Mouse (Mus musculus) monocyte, adult 2 months (primary cell): ENCODE results near the gene Uqcc2.
A peak's percentile ranks its signal among the peaks of the same experiment; 100 is the strongest.

Experiments
- DNase-seq, 2 experiments: peaks; one replicate each; pipeline ENCODE4 v3.0.0; 2022; ENCODE audit warnings: low spot score in 2 of 2, low read depth in 1 of 2

Uqcc2 gene

DNA sequence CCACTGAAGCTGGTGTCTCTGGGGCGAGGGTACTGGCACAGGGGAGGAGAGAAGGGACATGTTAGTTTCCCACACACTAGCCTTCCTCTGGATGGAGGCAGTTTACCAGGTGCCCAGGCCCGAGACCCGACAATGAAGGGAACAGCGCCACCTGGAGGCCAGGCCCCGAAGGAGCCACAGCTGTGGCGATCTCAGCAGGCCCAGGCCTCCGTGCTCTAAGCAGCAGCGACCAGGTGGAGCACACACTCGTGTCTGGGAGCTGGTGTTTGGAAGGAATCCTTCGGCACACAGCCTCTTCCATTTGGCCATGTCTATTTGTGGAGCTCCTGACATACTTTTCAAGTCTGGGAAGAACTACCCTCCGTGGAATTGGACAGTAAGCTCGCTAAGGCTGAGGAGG lies 8.5 kb downstream of the Uqcc2 start:
- peak in 1 of 2 experiments; percentile 52 for DNase-seq

DNA sequence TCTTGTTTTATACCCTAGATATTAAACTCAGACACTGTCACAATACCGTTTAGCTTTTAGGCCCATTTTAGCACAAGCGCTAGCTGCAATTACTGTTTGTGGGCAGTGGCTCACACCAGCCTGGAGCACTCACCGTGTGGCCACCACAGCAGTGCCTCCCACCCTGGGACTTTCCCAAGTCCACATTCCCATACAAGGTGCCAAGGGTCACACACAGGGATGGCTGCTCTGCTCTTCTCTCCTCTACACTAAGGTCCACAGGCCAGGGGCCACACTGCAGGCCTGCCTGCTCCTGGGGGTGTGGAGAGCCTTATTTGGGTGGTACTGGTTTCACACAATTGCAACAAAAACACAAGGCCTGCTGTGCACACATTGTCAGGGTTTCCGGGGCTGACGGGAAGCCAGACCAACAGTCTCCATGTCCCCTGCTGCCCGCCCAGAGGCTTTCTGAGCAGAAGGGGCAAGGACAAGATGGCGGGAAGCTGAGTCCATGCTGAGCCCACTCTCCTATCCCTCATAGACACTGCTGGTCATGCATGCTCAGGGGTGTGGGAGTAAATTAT lies 9.8 kb downstream of the Uqcc2 start:
- DNase-seq = no peak

- DNase-seq = no peak
These were observed 10.6 kb downstream of the Uqcc2 start for GRCm38 (mm10) chr17:27123103-27123502.

- no peak for DNase-seq
These were observed 11.0 kb downstream of the Uqcc2 start for GRCm38 (mm10) chr17:27122701-27123100.

GRCm38 (mm10) chr17:27121781-27122180 lies 11.9 kb downstream of the Uqcc2 start:
- DNase-seq = no peak

GRCm38 (mm10) chr17:27121266-27121665 lies 12.4 kb downstream of the Uqcc2 start:
- no peak for DNase-seq

DNA sequence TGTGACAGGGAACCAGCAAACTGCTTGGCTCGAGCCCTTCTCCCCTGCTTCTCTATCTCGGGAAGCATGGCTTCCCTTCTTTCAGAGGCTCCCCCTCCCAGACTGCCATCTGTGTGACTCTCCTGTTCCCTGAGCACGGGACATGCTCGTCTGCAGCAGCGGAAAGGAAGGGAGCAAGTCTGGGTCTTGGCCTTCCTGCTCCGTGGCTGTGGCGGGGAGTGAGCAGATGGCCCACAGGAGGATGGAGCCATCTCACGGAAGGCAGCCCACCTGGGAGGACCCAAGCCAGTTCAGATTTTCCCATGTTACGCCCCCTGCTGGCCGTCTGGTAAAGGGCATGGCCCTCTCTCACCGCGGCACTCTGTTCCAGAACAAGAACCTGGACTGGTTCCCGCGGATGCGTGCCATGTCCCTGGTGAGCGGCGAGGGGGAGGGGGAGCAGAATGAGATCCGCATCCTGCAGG lies 13.1 kb downstream of the Uqcc2 start:
- no peak for DNase-seq

GRCm38 (mm10) chr17:27119954-27120353 lies 13.8 kb downstream of the Uqcc2 start:
- no peak for DNase-seq

DNA sequence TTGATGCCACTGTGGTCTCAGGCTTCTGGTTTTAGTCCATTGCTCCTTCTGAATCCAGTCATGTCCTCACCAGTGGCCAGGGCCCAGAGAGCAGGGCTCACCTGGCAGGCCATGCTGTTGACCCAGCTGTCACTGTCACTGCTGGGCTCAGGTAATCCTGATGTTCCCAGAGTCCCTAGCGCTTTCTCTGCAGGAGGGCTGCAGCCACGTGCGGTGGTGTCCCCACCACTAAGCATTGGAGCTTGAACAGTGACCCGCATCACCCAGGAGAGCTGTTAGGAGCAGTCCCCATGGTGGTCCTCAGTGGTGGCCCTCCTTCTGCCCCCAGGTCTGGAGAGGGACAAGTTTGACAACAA lies 14.2 kb downstream of the Uqcc2 start:
- no peak for DNase-seq

DNA sequence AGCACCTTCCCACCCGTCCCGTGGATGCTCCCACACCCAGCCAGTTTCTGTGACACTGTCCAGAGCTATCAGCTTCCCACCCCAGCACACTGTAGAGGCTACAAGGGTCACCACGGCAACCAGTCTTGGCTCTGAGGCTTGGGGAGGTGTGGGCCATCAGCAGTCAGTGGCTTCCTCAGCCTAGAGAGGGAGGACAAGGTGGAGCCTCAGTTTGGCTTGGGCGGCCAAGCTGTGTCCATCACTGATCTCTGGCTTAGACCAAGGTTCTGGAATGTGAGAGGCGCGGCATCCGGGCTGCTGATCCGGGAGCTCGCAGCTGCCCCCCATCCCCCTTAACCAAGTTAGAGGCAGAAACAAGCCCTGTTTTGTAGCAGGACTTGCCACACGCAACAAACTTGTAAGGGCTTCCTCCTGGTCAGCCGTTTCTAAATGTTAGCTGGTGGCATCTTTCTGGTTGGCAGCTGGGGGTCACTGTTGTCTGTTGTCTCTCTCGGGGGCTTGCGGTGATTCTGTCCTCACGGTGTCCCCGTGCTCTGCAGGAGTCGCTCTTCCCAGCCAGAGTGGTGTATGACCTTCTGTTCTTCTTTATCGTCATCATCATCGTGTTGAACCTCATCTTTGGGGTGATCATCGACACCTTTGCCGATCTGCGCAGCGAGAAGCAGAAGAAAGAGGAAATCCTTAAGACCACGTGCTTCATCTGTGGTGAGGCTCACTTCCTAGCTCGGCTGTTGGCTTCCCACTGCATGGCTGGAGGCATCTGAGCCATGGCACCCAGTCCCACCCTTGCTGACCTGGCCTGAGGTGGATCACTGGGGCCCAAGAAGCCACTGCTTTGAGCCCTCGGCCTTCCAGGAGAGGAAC lies 14.8 kb downstream of the Uqcc2 start:
- no peak for DNase-seq

GRCm38 (mm10) chr17:27110072-27110471 lies 23.6 kb downstream of the Uqcc2 start:
- no peak for DNase-seq

DNA sequence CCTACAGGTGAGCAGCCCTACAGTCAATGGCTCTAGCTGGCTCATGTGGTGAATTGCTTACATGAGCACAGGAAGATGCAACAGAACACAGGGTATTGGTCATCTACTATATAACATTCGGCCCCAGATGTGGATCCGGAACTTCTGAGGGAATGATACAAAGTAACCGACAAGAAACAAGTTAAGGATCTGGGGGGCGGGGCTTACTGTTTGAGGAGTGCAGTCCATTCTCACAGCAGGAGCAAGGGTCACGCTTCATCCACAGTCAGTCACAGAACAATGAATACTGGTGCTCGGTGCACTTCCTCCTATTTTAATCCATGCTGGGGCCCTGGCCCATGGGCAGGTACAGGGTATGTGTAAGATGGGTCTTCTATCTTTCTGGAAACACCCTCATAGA lies 25.8 kb downstream of the Uqcc2 start:
- DNase-seq = no peak

GRCm38 (mm10) chr17:27106745-27107144 lies 27.0 kb downstream of the Uqcc2 start:
- no peak for DNase-seq

DNA sequence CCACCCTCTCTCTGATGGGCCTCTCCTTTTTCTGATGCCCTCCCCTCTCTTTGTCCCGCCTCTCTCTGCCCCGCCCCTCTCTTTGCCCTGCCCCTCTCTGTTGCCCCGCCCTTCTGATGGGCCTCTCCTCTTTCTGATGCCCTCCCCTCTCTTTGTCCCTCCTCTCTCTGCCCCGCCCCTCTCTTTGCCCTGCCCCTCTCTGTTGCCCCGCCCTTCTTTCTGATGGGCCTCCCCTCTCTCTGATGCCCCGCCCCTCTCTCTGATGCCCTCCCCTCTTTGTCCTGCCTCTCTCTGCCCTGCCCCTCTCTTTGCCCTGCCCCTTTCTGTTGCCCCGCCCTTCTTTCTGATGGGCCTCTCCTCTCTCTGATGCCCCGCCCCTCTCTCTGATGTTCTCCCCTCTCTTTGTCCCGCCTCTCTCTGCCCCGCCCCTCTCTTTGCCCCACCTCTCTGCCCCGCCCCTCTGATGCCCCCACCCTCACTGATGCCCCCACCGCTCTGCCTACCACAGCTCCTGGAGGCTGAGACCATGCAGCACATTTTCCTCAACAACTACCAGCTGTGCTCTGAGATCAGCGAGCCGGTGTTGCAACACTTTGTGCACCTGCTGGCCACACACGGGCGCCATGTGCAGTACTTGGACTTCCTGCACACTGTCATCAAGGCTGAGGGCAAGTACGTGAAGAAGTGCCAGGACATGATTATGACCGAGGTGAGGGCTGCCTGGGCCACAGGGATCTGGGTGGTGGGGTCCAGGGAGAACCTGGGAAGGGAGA lies 27.8 kb downstream of the Uqcc2 start:
- no peak for DNase-seq

- DNase-seq = no peak
These were observed 32.0 kb downstream of the Uqcc2 start for GRCm38 (mm10) chr17:27101675-27102074.

- no peak for DNase-seq
These were observed 38.0 kb downstream of the Uqcc2 start for GRCm38 (mm10) chr17:27095690-27096089.

DNA sequence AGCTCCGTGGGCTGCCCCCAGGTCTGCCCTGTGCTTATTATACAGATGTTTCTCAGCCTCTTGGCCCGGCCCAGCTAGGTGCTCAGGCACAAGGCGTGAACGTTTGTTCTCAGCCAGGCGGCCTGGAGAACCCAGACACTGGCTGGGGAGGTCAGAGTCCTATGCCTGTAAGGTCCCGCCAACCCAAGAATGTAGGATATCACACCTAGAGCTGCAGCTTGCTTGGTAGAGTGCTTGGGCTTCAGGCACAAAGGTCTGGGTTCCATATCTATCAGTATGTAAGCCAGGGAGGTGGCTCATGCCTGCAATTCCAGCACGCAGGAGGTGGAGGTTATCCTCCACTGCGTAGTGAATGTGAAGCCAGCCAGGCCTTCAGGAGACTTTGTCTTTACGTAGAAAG lies 43.6 kb downstream of the Uqcc2 start:
- no peak for DNase-seq

DNA sequence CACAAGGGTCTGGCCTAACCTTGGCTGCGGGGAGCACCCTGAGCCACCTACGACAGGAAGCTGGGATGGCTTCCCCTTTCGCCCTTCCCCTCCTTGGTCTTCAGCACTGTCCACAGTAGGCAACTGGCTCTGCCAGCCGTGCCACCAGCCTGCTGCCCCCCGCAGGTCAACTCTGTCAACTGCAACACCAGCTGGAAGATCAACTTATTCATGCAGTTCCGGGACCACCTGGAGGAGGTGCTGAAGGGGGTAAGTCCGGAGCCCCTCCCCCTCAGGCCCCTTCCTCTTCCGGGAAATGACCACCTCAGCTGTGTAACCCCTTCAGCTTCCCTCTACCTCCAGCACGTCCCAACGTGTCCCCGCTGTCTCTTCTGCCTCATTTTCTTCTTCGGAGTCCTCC lies 46.3 kb downstream of the Uqcc2 start:
- no peak for DNase-seq

DNA sequence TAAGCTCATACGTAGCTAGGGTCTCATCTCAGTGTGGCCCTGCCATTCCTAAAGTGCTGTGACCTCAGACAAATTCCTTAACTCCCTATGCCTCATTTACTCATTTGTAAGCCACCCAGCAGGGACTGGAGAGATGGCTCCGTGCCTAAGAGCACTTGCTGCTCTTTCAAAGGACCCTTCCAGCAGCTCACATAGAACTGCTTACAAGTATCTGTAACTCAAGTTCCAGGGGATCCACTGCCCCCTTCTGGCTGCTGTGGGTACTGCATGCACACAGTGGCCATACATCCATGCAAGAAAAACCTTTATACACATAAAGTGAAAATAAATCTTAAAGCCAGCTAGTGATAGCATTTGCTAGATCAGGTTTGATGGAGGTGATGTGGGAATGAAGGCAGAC lies 48.0 kb downstream of the Uqcc2 start:
- peak; percentile 30 to 60 for DNase-seq

DNA sequence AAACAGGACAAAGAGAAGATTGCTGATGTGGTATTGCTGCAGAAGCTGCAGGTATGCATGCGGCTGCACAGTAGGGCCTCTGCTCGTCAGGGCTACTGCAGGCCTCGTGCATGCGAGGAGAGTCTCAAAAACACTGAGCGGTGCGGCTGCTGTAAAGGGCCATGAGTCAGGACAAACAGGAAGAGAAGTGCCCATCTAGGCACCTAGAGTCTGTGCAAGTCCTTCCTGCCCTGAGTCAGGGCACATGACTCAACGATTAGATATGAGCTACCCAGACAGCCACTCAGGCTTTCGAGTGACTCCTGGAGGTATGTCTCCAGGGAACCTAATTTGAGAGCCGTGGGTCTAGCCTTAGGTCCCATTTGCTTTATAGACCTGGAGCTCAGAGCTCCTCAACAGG lies 50.1 kb downstream of the Uqcc2 start:
- DNase-seq = peak in 1 of 2 experiments; percentile 16

DNA sequence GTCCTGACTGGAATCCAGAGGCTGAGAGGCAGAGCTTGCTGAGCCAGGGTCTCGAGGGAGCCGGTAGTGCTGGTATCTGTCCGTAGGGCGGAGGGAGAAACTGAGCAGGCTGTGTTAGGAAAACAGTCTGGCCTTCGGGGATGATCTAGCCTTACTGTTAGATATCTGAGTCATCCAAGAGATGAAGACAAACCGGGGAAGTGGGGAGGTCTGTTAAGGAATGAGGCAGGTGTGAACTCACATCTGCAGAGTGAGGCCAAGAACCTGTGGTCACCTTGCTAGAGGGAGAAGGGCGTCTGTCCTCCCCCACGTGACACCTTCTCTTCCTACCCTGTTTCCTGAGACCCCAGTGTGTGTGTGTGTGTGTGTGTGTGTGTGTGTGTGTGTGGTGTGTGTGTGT lies 50.9 kb downstream of the Uqcc2 start:
- no peak for DNase-seq

- no peak for DNase-seq
These were observed 51.8 kb downstream of the Uqcc2 start for GRCm38 (mm10) chr17:27081868-27082267.
